Mouse (Mus musculus) gastrocnemius, adult 2 months (tissue): ENCODE data around the gene Slc25a54. TPM values are rescaled to one million over a fixed set of nuclear protein-coding genes. Genes with fewer than 3 reads are reported as not detected.

Experiments
- DNase-seq: peaks from one replicate; pipeline ENCODE4 v3.0.0; 2022
- H3K27ac ChIP-seq: fragments of 200-600 bp; 2 replicates; pipeline ENCODE4 v1.8.1; 2022; ENCODE audit warnings: mild to moderate bottlenecking
- H3K4me3 ChIP-seq: fragments of 200-600 bp; 2 replicates; pipeline ENCODE4 v1.8.1; 2022; ENCODE audit warnings: mild to moderate bottlenecking, moderate library complexity
- CTCF ChIP-seq: fragments of 200-600 bp; IDR thresholded peaks from 2 replicates; pipeline ENCODE4 v1.8.1; 2022; ENCODE audit warnings: antibody characterized with exemption, mild to moderate bottlenecking, moderate library complexity
- intact Hi-C: fragments of 180-260 bp; cut with DNase I; formaldehyde crosslinking; loops from one replicate; pipeline ENCODE4 v1.15.1; 2025
- microRNA-seq: library from miRNA; unstranded; fragments of <30 nt; microRNA quantifications from one replicate; pipeline ENCODE4 v1.2.0, GENCODE M21; 2021
- total RNA-seq, 2 experiments: library from RNA; stranded (reverse); gene quantifications; 2 replicates each; pipeline ENCODE4 v1.2.3; 2021

Gene Slc25a54
- total RNA-seq, 2 experiments from 2014 or later = not detected

DNA sequence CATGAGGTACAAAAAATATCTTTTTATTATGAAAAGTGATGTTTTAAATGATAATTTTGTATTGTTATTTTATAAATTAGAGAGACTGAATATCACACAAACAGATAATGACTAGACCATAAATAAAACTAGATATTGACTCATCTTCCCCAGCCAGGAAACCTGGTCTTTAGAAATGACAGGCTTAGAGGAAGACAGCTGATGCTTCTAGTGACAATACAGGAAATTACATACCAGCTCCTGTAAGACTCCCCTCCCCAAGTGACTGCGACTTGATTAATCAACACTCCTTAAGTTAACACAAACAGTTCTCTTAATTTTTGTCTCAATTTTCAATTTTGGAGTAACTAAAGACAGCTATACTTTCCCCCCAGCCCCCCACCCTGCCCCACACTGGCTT is 55.1 kb downstream of the Slc25a54 start:
- Histone ChIP-seq H3K4me3 (no peak overlapping the region), H3K27ac (no peak overlapping the region)
- intact Hi-C loops = no loop called here
- TF ChIP-seq CTCF = no peak
- no peak for DNase-seq

DNA sequence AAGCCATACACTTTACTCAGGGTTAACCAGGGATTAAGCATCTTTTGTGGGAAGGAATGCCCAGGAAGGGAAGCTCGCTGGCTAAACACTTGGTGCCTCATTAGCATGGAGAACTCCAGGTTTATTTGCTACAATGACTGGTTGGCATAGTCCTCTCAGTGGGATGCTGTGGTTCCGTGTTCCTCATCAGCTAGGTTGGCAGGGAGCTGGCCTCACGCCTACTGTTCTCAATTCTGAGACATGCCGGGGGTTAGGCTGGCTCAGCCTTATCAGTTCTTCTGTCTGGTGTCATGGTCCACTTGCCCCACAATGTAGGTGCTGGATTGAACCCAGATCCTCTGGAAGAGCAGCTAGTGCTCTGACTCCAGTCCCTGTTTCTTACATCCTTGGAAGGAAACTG is 72.3 kb downstream of the Slc25a54 start:
- DNase-seq = no peak
- no peak for TF ChIP-seq CTCF
- intact Hi-C loops = no loop called here
- Histone ChIP-seq H3K27ac (no peak overlapping the region), H3K4me3 (no peak overlapping the region)

DNA sequence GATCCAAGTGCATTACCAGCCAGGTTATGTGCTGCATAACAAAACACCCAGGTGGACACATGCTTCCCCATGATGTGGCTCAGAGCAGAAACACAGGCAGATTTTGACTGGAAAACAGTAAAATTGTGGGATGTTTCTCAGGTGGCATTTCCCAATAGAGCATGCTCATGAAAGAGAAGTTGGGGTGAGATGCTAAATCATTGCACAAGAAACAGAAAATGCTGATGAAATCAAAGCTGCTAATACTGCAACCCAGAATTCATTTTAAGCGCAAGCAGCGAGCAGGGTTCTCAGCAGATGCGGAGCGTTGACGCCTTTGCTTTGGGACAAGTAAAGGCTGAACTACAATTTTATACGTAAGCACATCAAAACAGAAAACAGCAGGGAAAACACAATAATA is 73.1 kb downstream of the Slc25a54 start:
- TF ChIP-seq CTCF = no peak
- Histone ChIP-seq H3K27ac (no peak overlapping the region), H3K4me3 (no peak overlapping the region)
- no peak for DNase-seq
- intact Hi-C loops = no loop called here

DNA sequence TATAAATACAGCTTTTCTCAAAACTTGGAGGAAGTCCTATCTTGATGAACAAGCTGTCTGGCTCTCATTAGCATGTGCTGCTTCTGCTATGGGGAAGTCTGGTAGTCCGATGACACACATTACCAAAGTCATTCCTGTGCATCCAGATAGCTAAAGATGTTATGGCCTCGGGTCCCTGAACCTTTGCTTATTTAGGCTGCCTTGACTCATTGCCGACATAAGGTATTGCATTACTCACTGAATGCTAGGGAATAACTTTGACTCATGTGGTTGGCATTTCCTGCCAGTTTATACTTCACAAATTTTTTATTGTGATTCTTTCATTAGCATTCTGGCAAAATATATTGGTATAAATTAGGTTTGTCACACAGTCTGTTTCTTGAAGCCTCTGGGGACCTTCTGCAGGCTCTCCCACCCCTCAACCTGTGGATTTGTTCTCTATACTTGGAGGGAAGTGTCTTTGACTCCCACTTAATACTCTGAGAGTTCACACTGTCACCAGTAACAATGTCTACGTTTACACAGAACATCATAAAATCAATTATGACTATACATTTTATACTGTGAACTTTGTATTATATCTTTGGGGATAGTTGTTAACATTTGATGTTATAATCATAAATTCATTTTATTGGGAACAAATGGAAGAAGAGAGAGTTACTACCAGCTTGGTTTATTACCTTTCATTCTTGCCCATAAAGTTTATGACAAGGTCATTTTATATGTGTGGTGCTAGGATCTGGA is 75.8 kb downstream of the Slc25a54 start:
- H3K27ac ChIP-seq = no peak overlapping the region
- intact Hi-C loops = no loop called here
- H3K4me3 ChIP-seq = no peak overlapping the region
- no peak for DNase-seq
- no peak for TF ChIP-seq CTCF

DNA sequence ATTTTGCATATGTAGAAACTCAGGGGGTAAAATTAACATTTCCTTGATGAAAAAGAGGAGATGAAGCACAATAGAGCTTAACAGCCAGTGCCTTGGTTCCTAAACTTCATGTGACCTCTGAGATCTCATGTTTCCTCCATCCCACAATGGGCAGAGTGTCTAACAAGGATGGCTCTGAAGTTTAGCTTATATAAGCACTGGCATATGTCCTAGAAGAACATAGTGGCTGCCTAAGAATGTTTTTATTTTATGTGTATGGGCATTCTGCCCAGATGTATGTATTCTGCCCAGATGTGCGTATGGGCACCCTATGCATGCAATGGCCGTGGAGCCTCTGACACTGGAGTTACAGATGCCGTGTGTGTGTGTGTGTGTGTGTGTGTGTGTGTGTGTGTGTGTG is 77.2 kb downstream of the Slc25a54 start:
- intact Hi-C loops = no loop called here
- DNase-seq = no peak
- TF ChIP-seq CTCF = no peak
- H3K27ac ChIP-seq = no peak overlapping the region
- no peak overlapping the region for H3K4me3 ChIP-seq

DNA sequence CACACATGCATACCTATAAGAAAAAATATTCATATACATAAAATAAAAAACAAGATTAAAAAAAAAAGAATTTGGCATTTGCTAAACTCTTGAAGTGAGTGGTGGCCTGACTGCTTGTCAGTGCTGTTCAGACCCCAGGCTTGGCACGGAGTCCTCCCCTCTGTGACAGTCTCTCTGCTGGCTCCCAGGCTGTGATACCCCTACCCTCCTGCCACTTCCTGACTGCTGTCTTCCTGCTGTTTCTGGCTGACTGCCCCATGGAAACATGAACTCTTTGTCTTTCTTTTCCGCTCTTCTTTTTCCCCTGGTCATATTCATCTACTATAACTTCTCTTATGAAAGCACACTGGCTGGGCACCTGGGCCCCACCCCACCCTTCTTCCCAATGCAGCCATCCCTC is 83.8 kb downstream of the Slc25a54 start:
- Histone ChIP-seq H3K27ac (no peak overlapping the region), H3K4me3 (no peak overlapping the region)
- intact Hi-C loops = no loop called here
- no peak for TF ChIP-seq CTCF
- DNase-seq = no peak

DNA sequence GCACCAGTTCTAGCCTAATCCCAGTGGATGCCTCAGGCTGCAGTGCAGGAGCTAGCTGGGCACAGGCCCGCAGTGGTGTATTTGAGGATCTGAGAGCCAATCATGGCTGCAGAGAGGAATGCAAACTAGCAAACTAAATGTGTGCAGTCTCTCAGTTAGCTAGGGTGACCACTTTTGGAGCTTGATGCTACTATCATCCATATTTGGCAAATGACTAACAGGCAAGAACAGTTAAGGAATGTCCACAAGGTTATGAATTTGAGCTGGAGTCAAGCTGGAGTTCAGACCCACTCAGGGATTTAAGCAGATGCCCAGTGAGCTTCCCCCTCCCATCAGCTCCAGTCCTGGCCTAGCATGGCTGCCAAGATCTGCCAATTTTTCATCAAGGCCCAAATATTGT is 84.4 kb downstream of the Slc25a54 start:
- Histone ChIP-seq H3K4me3 (no peak overlapping the region), H3K27ac (no peak overlapping the region)

DNA sequence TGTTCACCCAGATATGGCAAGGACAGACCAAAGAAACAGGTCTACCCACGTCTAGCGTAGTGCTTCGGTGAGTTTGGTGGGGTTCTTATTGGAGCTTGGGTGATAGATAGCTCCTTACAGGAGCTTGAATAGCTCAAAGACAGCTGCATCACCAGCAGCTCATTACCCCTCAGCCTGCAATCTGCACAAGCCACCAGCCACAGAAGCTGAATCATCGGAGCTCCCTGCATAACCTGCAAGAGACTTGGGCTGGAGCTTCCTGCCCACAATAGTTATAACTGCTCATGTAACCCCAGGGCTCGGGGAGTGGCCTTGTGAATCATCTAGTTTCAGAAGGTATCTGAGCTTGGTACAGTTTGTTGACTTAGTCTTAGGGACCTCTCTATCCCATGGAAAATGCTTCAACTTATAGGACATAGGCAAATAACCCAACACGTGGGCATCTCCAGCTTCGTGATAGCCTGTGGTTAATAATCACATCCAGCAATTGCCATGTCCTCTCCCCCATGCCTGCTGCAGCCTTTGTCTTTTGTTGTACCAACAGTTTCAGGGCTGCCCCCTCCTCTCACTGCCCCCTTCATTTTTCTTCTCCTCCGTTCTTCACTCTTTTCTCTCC is 85.1 kb downstream of the Slc25a54 start:
- DNase-seq = no peak
- intact Hi-C loops = no loop called here
- no peak for TF ChIP-seq CTCF
- no peak overlapping the region for H3K4me3 ChIP-seq
- H3K27ac ChIP-seq = no peak overlapping the region

More for the DNA sequence above, 84.4 kb downstream of the Slc25a54 start:
- DNase-seq = no peak
- intact Hi-C loops = no loop called here
- no peak for TF ChIP-seq CTCF

Small RNA genes lying within 50 kb of the gene (microRNA-seq; reads per million reads assigned to microRNA genes)
- gene Gm44384 = not detected

Other genes starting within 250 kb of the Slc25a54 start
- gene Stxbp3, start 239.9 kb upstream of the Slc25a54 start, total RNA-seq = 10 to 100 TPM; 30.5 to 40.4 TPM
- under 1 TPM in 1 of 2 experiments, not detected in 1; 0.06 TPM for gene Fndc7, start 190.5 kb upstream of the Slc25a54 start, total RNA-seq
- gene Prpf38b, start 168.7 kb upstream of the Slc25a54 start, total RNA-seq = 10 to 100 TPM; 17.6 to 18.7 TPM
- not detected for gene Henmt1, start 140.6 kb upstream of the Slc25a54 start, total RNA-seq
- gene Gm9857, start 140.0 kb upstream of the Slc25a54 start, total RNA-seq = not detected
- gene Fam102b, start 52.9 kb upstream of the Slc25a54 start, total RNA-seq = 1 to 10 TPM; 6.2 to 8.0 TPM
- 1 to 10 TPM; 2.8 to 4.9 TPM for gene Slc25a24, start 42.7 kb downstream of the Slc25a54 start, total RNA-seq